Mouse (Mus musculus) 416B (cell line): ENCODE results near the gene 1700010B08Rik.

Source experiments
- DNase-seq: peaks from one replicate; pipeline ENCODE4 v3.0.0; 2011; ENCODE audit warnings: low read depth

Gene 1700010B08Rik

GRCm38 (mm10) chr2:173722251-173722857 lies 3.1 kb downstream of the 1700010B08Rik start:
- DNase-seq, result no peak

- no peak for DNase-seq
Measured at GRCm38 (mm10) chr2:173724382-173724781, 5.2 kb downstream of the 1700010B08Rik start.

- DNase-seq, result no peak
Measured at GRCm38 (mm10) chr2:173724940-173725807, 6.0 kb downstream of the 1700010B08Rik start.

- DNase-seq, result no peak
Measured at GRCm38 (mm10) chr2:173725819-173726218, 6.6 kb downstream of the 1700010B08Rik start.

- DNase-seq, result no peak
Measured at GRCm38 (mm10) chr2:173730444-173730966, 11.3 kb downstream of the 1700010B08Rik start.

GRCm38 (mm10) chr2:173734426-173734825 lies 15.2 kb downstream of the 1700010B08Rik start:
- no peak for DNase-seq

GRCm38 (mm10) chr2:173737222-173737989 lies 18.2 kb downstream of the 1700010B08Rik start, which contains the start of gene Vapb:
Gene Vapb (plus strand): TSS chr2:173737511.
- DNase-seq, result peak; percentile 97

- DNase-seq, result peak; percentile 30
Measured at GRCm38 (mm10) chr2:173738232-173738631, 19.0 kb downstream of the 1700010B08Rik start.

GRCm38 (mm10) chr2:173739107-173739506 lies 19.9 kb downstream of the 1700010B08Rik start:
- DNase-seq, result peak; percentile 86

- DNase-seq, result no peak
Measured at GRCm38 (mm10) chr2:173742090-173742489, 22.9 kb downstream of the 1700010B08Rik start.

- DNase-seq, result no peak
Measured at GRCm38 (mm10) chr2:173742744-173743143, 23.5 kb downstream of the 1700010B08Rik start.

- DNase-seq, result no peak
Measured at GRCm38 (mm10) chr2:173744070-173744815, 25.0 kb downstream of the 1700010B08Rik start.

- no peak for DNase-seq
Measured at GRCm38 (mm10) chr2:173748961-173749659, 29.9 kb downstream of the 1700010B08Rik start.

- no peak for DNase-seq
Measured at GRCm38 (mm10) chr2:173755433-173756144, 36.4 kb downstream of the 1700010B08Rik start.

- no peak for DNase-seq
Measured at GRCm38 (mm10) chr2:173757624-173758155, 38.5 kb downstream of the 1700010B08Rik start.

GRCm38 (mm10) chr2:173760607-173761006 lies 41.4 kb downstream of the 1700010B08Rik start:
- DNase-seq, result no peak

- DNase-seq, result no peak
Measured at GRCm38 (mm10) chr2:173764629-173765028, 45.4 kb downstream of the 1700010B08Rik start.

- no peak for DNase-seq
Measured at GRCm38 (mm10) chr2:173767959-173768595, 48.9 kb downstream of the 1700010B08Rik start.

GRCm38 (mm10) chr2:173769183-173769582 lies 50.0 kb downstream of the 1700010B08Rik start:
- DNase-seq, result no peak
